Mouse (Mus musculus) ES-Bruce4 (cell line): ENCODE results near the gene Bspry. TPM values are rescaled to one million over a fixed set of nuclear protein-coding genes. Genes with fewer than 3 reads are reported as not detected.

Source experiments
- H3K27ac ChIP-seq: 2 replicates; pipeline ENCODE4 v1.5.1; 2012; ENCODE audit warnings: low read length, inconsistent platforms; ENCODE audit not compliant: insufficient read depth
- H3K27me3 ChIP-seq: 2 replicates; pipeline ENCODE4 v1.6.1; 2012; ENCODE audit warnings: mild to moderate bottlenecking, low read length, inconsistent platforms; ENCODE audit not compliant: control insufficient read depth, poor library complexity, insufficient read depth, severe bottlenecking
- H3K36me3 ChIP-seq: 2 replicates; pipeline ENCODE4 v1.6.1; 2012; ENCODE audit warnings: inconsistent platforms, mild to moderate bottlenecking, low read length, moderate library complexity; ENCODE audit not compliant: control insufficient read depth, poor library complexity, insufficient read depth, severe bottlenecking
- H3K4me1 ChIP-seq: one replicate; pipeline ENCODE4 v1.8.1; 2011; ENCODE audit warnings: low read length; ENCODE audit not compliant: control insufficient read depth, insufficient read depth
- H3K4me3 ChIP-seq: 2 replicates; pipeline ENCODE4 v1.5.1; 2011; ENCODE audit warnings: low read depth, mild to moderate bottlenecking, low read length
- H3K9ac ChIP-seq: 2 replicates; pipeline ENCODE4 v1.6.1; 2012; ENCODE audit warnings: low read depth, mild to moderate bottlenecking, inconsistent platforms; ENCODE audit not compliant: poor library complexity, severe bottlenecking
- H3K9me3 ChIP-seq: replicated peaks from 2 replicates; pipeline ENCODE4 v1.6.1; 2012; ENCODE audit warnings: mild to moderate bottlenecking, low read length, inconsistent platforms; ENCODE audit not compliant: control insufficient read depth, poor library complexity, insufficient read depth, severe bottlenecking
- CTCF ChIP-seq: IDR thresholded peaks from one replicate; pipeline ENCODE4 v1.8.1; 2011; ENCODE audit warnings: low read depth, low read length
- EP300 ChIP-seq: IDR thresholded peaks from 2 replicates; pipeline ENCODE4 v1.6.1; 2011; ENCODE audit warnings: low read depth, low read length; ENCODE audit not compliant: insufficient read depth
- POLR2A ChIP-seq: IDR thresholded peaks from one replicate; pipeline ENCODE4 v1.8.1; 2011; ENCODE audit warnings: low read length; ENCODE audit not compliant: insufficient read depth
- polyA plus RNA-seq: library from polyadenylated mRNA; stranded (reverse); fragments of >200 nt; gene quantifications from 2 replicates; pipeline ENCODE4 v1.2.4, GENCODE M21; 2011; ENCODE audit warnings: low read depth; ENCODE audit not compliant: missing spikeins, insufficient read depth, insufficient read length

Bspry gene
- 18.5 and 18.9 TPM in 2 replicates for polyA plus RNA-seq

DNA sequence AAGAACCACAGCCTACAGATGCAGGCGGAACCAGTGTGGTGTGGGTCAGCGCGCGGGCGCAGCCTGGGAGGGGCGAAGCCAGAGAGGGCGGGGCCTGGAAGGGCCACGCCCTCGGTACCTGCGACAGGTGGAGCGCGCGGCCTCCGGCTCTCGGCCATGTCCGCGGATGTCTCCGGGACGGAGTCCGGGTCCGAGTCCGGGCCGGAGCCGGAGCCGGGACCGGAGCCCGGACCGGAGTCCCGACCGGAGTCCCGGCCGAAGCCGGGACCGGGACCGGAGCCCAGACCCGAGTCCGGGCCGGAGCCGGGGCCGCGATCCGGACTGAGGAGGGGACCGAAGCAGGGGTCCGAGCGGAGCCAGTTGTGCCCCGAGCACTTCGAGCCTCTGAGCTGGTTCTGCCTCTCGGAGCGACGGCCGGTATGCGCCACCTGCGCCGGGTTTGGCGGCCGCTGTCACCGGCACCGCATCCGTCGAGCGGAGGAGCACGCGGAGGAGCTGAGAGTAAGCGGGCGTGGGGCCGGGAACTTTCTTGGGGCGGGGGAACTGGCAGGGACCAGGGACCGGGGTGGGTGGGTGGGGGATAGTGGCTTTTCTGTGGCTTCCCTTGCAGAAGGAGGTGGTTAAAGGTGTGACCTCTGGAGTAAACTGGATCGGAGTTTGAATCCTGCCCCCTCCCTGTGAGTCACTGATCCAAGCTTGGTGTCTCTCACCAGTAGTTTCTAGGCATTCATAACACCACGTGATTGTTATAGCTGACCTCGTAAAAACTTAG is at the start of gene Bspry:
TSS of gene Bspry (plus strand) at position 117 of the 772 bp plus-strand sequence.
- TF ChIP-seq EP300 (no peak), POLR2A (peak; percentile 34)

GRCm38 (mm10) chr4:62430678-62431077 is 49.2 kb upstream of the Bspry start:
- no peaks in the 10 kb centered on the region for H3K4me1 ChIP-seq
- H3K9me3 ChIP-seq = no peaks in the 10 kb centered on the region
- H3K27me3 ChIP-seq = no peaks in the 10 kb centered on the region
- no peaks in the 10 kb centered on the region for H3K36me3 ChIP-seq
- no peak overlapping the region for H3K4me3 ChIP-seq
- TF ChIP-seq POLR2A (no peak), EP300 (no peak), CTCF (no peak)
- no peak overlapping the region for H3K9ac ChIP-seq
- no peak overlapping the region for H3K27ac ChIP-seq

More for the DNA sequence above, at the start of gene Bspry:
- Histone ChIP-seq H3K9me3 (no peaks in the 10 kb centered on the region), H3K27ac (0 out of 2 replicates have a peak within 1 kb of the TSS, but pooled peaks have one; percentile 46), H3K36me3 (no peaks in the 10 kb centered on the region), H3K4me1 (no peaks in the 10 kb centered on the region), H3K9ac (peak within 1 kb of the TSS; percentile 73), H3K27me3 (peaks cover 1% of the 10 kb centered on the region; the same call in 1 of the 2 replicates), H3K4me3 (peak within 1 kb of the TSS; percentile 79)

GRCm38 (mm10) chr4:62431522-62431921 is 48.3 kb upstream of the Bspry start:
- no peak overlapping the region for H3K9ac ChIP-seq
- H3K9me3 ChIP-seq = no peaks in the 10 kb centered on the region
- H3K27ac ChIP-seq = no peak overlapping the region
- no peaks in the 10 kb centered on the region for H3K4me1 ChIP-seq
- no peak for TF ChIP-seq EP300
- TF ChIP-seq CTCF = no peak
- no peak for TF ChIP-seq POLR2A
- no peaks in the 10 kb centered on the region for H3K27me3 ChIP-seq
- no peaks in the 10 kb centered on the region for H3K36me3 ChIP-seq
- H3K4me3 ChIP-seq = no peak overlapping the region

- Histone ChIP-seq H3K9me3 (no peaks in the 10 kb centered on the region), H3K27ac (no peak overlapping the region), H3K4me3 (no peak overlapping the region), H3K27me3 (no peaks in the 10 kb centered on the region), H3K4me1 (no peaks in the 10 kb centered on the region), H3K36me3 (no peaks in the 10 kb centered on the region), H3K9ac (no peak overlapping the region)
- no peak for TF ChIP-seq EP300
- no peak for TF ChIP-seq POLR2A
- TF ChIP-seq CTCF = no peak
Measured at GRCm38 (mm10) chr4:62433939-62434870, 45.6 kb upstream of the Bspry start.

DNA sequence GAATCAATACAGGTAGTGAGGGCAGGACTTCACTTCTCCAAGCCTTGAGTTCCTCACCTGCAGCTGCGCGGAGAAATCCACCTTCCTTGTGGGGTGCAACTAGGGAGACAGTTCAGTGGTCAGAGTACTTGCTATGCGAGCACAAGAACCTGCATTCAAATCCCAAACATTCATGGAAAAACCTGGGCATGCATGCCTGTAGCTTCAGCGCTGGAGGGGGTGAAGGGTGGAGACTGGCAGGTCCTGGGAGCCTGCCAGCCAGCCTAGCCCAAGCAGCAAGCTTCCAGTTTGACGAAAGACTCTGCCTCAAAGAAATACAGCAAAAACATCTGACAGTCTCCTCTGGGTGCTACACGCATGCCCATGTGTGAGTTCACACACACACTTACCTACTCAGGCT is 44.8 kb upstream of the Bspry start, which contains the start of gene Rnf183:
TSS of gene Rnf183 (minus strand) at position 172 of the 400 bp plus-strand sequence.
- no peaks in the 10 kb centered on the region for H3K9me3 ChIP-seq
- no peak for TF ChIP-seq POLR2A
- no peak for TF ChIP-seq EP300
- TF ChIP-seq CTCF = no peak

More for the DNA sequence above, 44.8 kb upstream of the Bspry start, which contains the start of gene Rnf183:
- H3K27me3 ChIP-seq = no peaks in the 10 kb centered on the region
- no peak within 1 kb of the TSS for H3K27ac ChIP-seq
- H3K9ac ChIP-seq = no peak within 1 kb of the TSS
- no peak within 1 kb of the TSS for H3K4me3 ChIP-seq
- no peaks in the 10 kb centered on the region for H3K4me1 ChIP-seq
- no peaks in the 10 kb centered on the region for H3K36me3 ChIP-seq
